ENCODE assay signal across 13 mouse cellular contexts in genomic region chr4:132526678-132527077, GRCm38 (mm10). TPM values are rescaled to one million over a fixed set of nuclear protein-coding genes. Genes with fewer than 3 reads are reported as not detected.
A peak's percentile ranks its signal among the peaks of the same experiment; 100 is the strongest.
DNase-seq lines count a peak whose midpoint lies in the region; ATAC-seq and TF ChIP-seq lines count a peak whose summit lies in the region.
"Had no signal": no experiment of that assay in that cellular context is flagged by ENCODE, and none has a peak within 500 bp of the region (broad histone marks: within the 10 kb centered on the region; RNA-seq: fewer than 3 reads in every experiment).

No protein-coding gene starts in this region.

- no peak for TF ChIP-seq POLR2A in heart, adult 2 months (IDR thresholded peaks at IDR 0.05; ENCODE audit: insufficient read depth, low read depth, low read length)
- no peak for TF ChIP-seq POLR2A in liver, adult 2 months (IDR thresholded peaks at IDR 0.05; ENCODE audit: extremely low read depth, insufficient read depth, low read length)

- WGBS in heart, adult 2 months = 44% methylated on average over 2 of the region's 2 CpGs
- 46% methylated on average over 2 of the region's 2 CpGs for WGBS in liver, adult 2 months
- WGBS in forebrain, embryonic 13.5 days = 50% methylated on average over 2 of the region's 2 CpGs

- no peak for TF ChIP-seq EP300 in heart, adult 2 months (IDR thresholded peaks at IDR 0.05; ENCODE audit: insufficient read depth, low read depth, low read length)

- H3K4me3 ChIP-seq in heart, adult 2 months = no peak overlapping the region
- no peak overlapping the region for H3K4me3 ChIP-seq in liver, adult 2 months (ENCODE audit: insufficient read depth, low read depth, low read length)
- no peak overlapping the region for H3K4me3 ChIP-seq in forebrain, embryonic 13.5 days
- H3K4me3 ChIP-seq: embryonic facial prominence, embryonic 13.5 days; limb, embryonic 13.5 days; midbrain, embryonic 12.5 days; stomach, embryonic 15.5 days had no signal

- intact Hi-C loops in heart, adult 2 months (cut with DNase I) = no loop called here

- TF ChIP-seq CTCF in heart, adult 2 months (IDR thresholded peaks at IDR 0.05) = peak; percentile 54
- peak; percentile 41; the same call in 1 of the 2 replicates for TF ChIP-seq CTCF in liver, adult 2 months (IDR thresholded peaks at IDR 0.05; ENCODE audit: low read depth, low read length)

- no peaks in the 10 kb centered on the region for H3K27me3 ChIP-seq in heart, adult 2 months (ENCODE audit: control insufficient read depth, insufficient read depth, low read length)
- H3K27me3 ChIP-seq in liver, adult 2 months (ENCODE audit: control insufficient read depth, insufficient read depth, low read length) = no peaks in the 10 kb centered on the region
- no peaks in the 10 kb centered on the region for H3K27me3 ChIP-seq in forebrain, embryonic 13.5 days
- H3K27me3 ChIP-seq: embryonic facial prominence, embryonic 13.5 days; limb, embryonic 13.5 days; midbrain, embryonic 12.5 days; stomach, embryonic 15.5 days had no signal

- H3K9me3 ChIP-seq in forebrain, embryonic 13.5 days (replicated peaks) = no peaks in the 10 kb centered on the region
- H3K9me3 ChIP-seq: embryonic facial prominence, embryonic 13.5 days; limb, embryonic 13.5 days; midbrain, embryonic 12.5 days; stomach, embryonic 15.5 days had no signal

- H3K4me2 ChIP-seq in forebrain, embryonic 13.5 days = no peak overlapping the region
- H3K4me2 ChIP-seq: embryonic facial prominence, embryonic 13.5 days; limb, embryonic 13.5 days; midbrain, embryonic 12.5 days; stomach, embryonic 15.5 days had no signal

- no peak overlapping the region for H3K9ac ChIP-seq in heart, adult 2 months (ENCODE audit: low read depth, low read length)
- no peak overlapping the region for H3K9ac ChIP-seq in liver, adult 2 months (ENCODE audit: low read depth, low read length)
- no peak overlapping the region for H3K9ac ChIP-seq in forebrain, embryonic 13.5 days
- H3K9ac ChIP-seq: embryonic facial prominence, embryonic 13.5 days; limb, embryonic 13.5 days; midbrain, embryonic 12.5 days; stomach, embryonic 15.5 days had no signal

- no peak for DNase-seq in heart, adult 2 months
- DNase-seq in heart, postnatal 4 days = no peak
- DNase-seq in 3T3-L1 (ENCODE audit: low read depth, low spot score) (peak; percentile 45), ES-CJ7 (ENCODE audit: low read depth, low spot score) (peak; percentile 86)
- DNase-seq in liver, adult 2 months (ENCODE audit: extremely low read depth, low read depth, low spot score) = no peak
- DNase-seq in adrenal gland, postnatal 25 days = no peak
- no peak for DNase-seq in heart, adult 18-20 months
- DNase-seq: kidney, postnatal 36 days had no signal

- H3K27ac ChIP-seq in heart, adult 2 months = no peak overlapping the region
- H3K27ac ChIP-seq in liver, adult 2 months (replicated peaks; ENCODE audit: insufficient read depth, low read depth, low read length) = no peak overlapping the region
- no peak overlapping the region for H3K27ac ChIP-seq in forebrain, embryonic 13.5 days
- H3K27ac ChIP-seq: embryonic facial prominence, embryonic 13.5 days; limb, embryonic 13.5 days; midbrain, embryonic 12.5 days; stomach, embryonic 15.5 days had no signal

- no peak for ATAC-seq in forebrain, embryonic 13.5 days

- H3K79me2 ChIP-seq in heart, adult 2 months (replicated peaks; ENCODE audit: control insufficient read depth, insufficient read depth, low read length) = no peaks in the 10 kb centered on the region
- H3K79me2 ChIP-seq in liver, adult 2 months (ENCODE audit: control insufficient read depth, insufficient read depth, low read length) = no peaks in the 10 kb centered on the region

- H3K4me1 ChIP-seq in heart, adult 2 months (ENCODE audit: control insufficient read depth, insufficient read depth, low read length) = no peaks in the 10 kb centered on the region
- no peaks in the 10 kb centered on the region for H3K4me1 ChIP-seq in liver, adult 2 months (ENCODE audit: control insufficient read depth, insufficient read depth, low read length)
- H3K4me1 ChIP-seq in forebrain, embryonic 13.5 days = peaks cover 9% of the 10 kb centered on the region

- H3K36me3 ChIP-seq in heart, adult 2 months (ENCODE audit: control insufficient read depth, insufficient read depth, low read length) = no peaks in the 10 kb centered on the region
- peaks cover 3% of the 10 kb centered on the region; the same call in 1 of the 2 replicates for H3K36me3 ChIP-seq in liver, adult 2 months (ENCODE audit: control insufficient read depth, insufficient read depth, low read length)
- peaks cover 25% of the 10 kb centered on the region for H3K36me3 ChIP-seq in forebrain, embryonic 13.5 days (ENCODE audit: poor library complexity, severe bottlenecking)

RNA-seq across cellular contexts. Expression of gene Atpif1, which starts 6.8 kb away (rescaled TPM):
- total RNA-seq in heart, adult 2 months (2021) = 100 to 1,000 TPM; 287 to 299 TPM
- 146 and 164 TPM in 2 replicates for polyA plus RNA-seq in heart, adult 2 months (2012; rRNA removed)
- 100 to 1,000 TPM; 626 to 671 TPM for total RNA-seq in heart, postnatal 4 days (2021)
- total RNA-seq in liver, adult 2 months (2014; rRNA removed) = 59.5 and 87.1 TPM in 2 replicates
- polyA plus RNA-seq in liver, adult 2 months (2012; rRNA removed) = 25.9 and 26.2 TPM in 2 replicates
- total RNA-seq in adrenal gland, postnatal 25 days (2021) = 426 and 437 TPM in 2 replicates
- total RNA-seq in heart, adult 18-20 months (2021) = 100 to 1,000 TPM; 326 to 345 TPM
- polyA plus RNA-seq in forebrain, embryonic 13.5 days (2015; fragmentation: Nextera tagmentation; extraction: Ambion mirVana) = 1,115 and 1,299 TPM in 2 replicates

RNA-seq across cellular contexts. Expression of gene Dnajc8, which starts 8.7 kb away (rescaled TPM):
- total RNA-seq in heart, adult 2 months (2021) = 10 to 100 TPM; 53.3 to 58.8 TPM
- polyA plus RNA-seq in heart, adult 2 months (2012; rRNA removed) = 29.1 and 40.0 TPM in 2 replicates
- 10 to 100 TPM; 77.0 to 79.0 TPM for total RNA-seq in heart, postnatal 4 days (2021)
- total RNA-seq in liver, adult 2 months (2014; rRNA removed) = 17.0 and 26.1 TPM in 2 replicates
- polyA plus RNA-seq in liver, adult 2 months (2012; rRNA removed) = 9.7 and 10.4 TPM in 2 replicates
- 114 and 119 TPM in 2 replicates for total RNA-seq in adrenal gland, postnatal 25 days (2021)
- total RNA-seq in heart, adult 18-20 months (2021) = 10 to 100 TPM; 51.0 to 52.9 TPM
- polyA plus RNA-seq in forebrain, embryonic 13.5 days (2015; fragmentation: Nextera tagmentation; extraction: Ambion mirVana) = 162 and 175 TPM in 2 replicates

RNA-seq across cellular contexts. Expression of gene Sesn2, which starts 16.4 kb away (rescaled TPM):
- 1 to 10 TPM; 2.5 to 3.3 TPM for total RNA-seq in heart, adult 2 months (2021)
- polyA plus RNA-seq in heart, adult 2 months (2012; rRNA removed) = 3.4 and 4.3 TPM in 2 replicates
- 1 to 10 TPM; 3.9 to 4.2 TPM for total RNA-seq in heart, postnatal 4 days (2021)
- 2.7 and 3.6 TPM in 2 replicates for total RNA-seq in liver, adult 2 months (2014; rRNA removed)
- polyA plus RNA-seq in liver, adult 2 months (2012; rRNA removed) = 5.5 and 6.0 TPM in 2 replicates
- 20.6 and 24.1 TPM in 2 replicates for total RNA-seq in adrenal gland, postnatal 25 days (2021)
- total RNA-seq in heart, adult 18-20 months (2021) = 1 to 10 TPM; 2.8 TPM
- polyA plus RNA-seq in forebrain, embryonic 13.5 days (2015; fragmentation: Nextera tagmentation; extraction: Ambion mirVana) = 6.3 and 7.0 TPM in 2 replicates

RNA-seq across cellular contexts. Expression of gene Ptafr, which starts 37.2 kb away (rescaled TPM):
- total RNA-seq in heart, adult 2 months (2021) = 1 to 10 TPM; 1.7 to 1.8 TPM
- polyA plus RNA-seq in heart, adult 2 months (2012; rRNA removed) = 3.1 and 4.4 TPM in 2 replicates
- 1 to 10 TPM in 1 of 2 experiments, under 1 TPM in 1; 0.86 to 1.3 TPM for total RNA-seq in heart, postnatal 4 days (2021)
- total RNA-seq in liver, adult 2 months (2014; rRNA removed) = 1.0 and 1.3 TPM in 2 replicates
- polyA plus RNA-seq in liver, adult 2 months (2012; rRNA removed) = 0.73 and 1.0 TPM in 2 replicates
- total RNA-seq in adrenal gland, postnatal 25 days (2021) = 0.76 and 0.97 TPM in 2 replicates
- 1 to 10 TPM; 1.3 to 1.5 TPM for total RNA-seq in heart, adult 18-20 months (2021)
- polyA plus RNA-seq in forebrain, embryonic 13.5 days (2015; fragmentation: Nextera tagmentation; extraction: Ambion mirVana) = 0.13 and 0.35 TPM in 2 replicates

Comparison
In these comparisons a context has a peak if more than half of its experiments do, and no peak if none do; other contexts are left out.
1. DNase-seq: peak in 3T3-L1 (single experiment) and ES-CJ7 (single experiment); none in heart, adult 2 months (0 of 2), heart, postnatal 4 days (single experiment), liver, adult 2 months (single experiment), adrenal gland, postnatal 25 days (single experiment) and heart, adult 18-20 months (0 of 2).